Mouse (Mus musculus) CD8-positive naive resting alpha-beta T cell, adult 2 months (primary cell): ENCODE results near the gene Mad2l2.

Source experiments
- DNase-seq, 2 experiments: peaks; one replicate each; pipeline ENCODE4 v3.0.0; 2022; ENCODE audit warnings: low read depth in 2 of 2, low spot score in 2 of 2

Mad2l2 gene

DNA sequence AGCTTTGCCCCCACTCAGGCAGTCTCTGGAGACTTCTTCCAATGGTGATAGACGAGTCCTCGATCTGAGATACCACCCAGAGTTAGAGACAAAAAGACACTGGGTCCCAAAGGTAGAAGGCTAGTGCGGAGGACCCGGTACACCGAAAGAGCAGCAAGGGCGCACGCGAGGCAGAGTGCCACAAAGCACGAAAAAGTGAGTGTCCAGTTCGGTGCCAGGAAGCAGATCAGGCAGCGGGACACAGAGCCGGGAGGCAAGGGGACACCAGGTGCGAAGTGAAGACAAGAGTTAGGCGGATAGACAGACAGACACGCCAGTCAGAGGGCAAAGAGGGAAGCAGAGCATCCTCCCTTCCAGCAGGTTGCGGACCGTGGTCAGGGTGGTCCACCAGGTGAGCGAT, at the start of gene Mad2l2:
Gene Mad2l2, plus strand, starts transcription at position 252 of the 400 bp plus-strand sequence.
- DNase-seq = no peak

DNA sequence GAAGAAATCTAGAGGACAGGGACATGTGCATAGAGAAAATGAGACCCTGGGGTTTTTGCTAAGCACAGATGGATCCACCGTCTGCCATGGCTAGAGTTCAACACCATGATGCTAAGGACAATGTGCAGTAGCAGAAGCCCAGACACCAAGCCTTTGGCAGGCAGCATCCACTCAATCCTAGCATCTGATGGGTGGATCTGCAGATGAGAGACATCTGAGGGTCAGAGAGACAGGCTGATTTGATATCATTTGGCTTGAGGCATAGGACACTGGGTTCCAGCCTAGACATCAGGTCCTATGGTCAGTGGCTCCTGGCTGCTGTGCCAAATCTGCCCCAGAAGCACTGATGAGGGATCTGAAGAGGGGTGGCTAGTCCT, 49.6 kb upstream of the Mad2l2 start:
- no peak for DNase-seq

DNA sequence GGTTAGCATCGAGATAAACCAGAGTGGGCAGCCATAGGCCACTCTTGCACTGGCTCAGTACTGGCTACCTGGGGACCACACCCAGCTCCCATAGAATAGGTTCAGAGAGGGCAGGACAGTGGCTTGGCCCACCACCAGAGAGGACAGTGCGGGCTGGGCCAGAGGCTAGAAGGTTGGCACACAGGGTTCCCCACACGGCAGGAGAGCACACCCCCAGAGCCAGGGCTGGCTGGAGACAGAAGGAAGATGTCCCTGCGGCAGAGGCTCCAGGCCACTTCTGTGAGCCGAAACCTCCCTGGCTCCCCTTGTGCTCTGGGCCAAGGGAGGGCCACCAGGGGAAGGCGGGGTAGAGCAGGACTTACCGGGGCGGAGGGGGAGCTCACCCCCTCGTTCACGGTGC, 49.0 kb upstream of the Mad2l2 start:
- no peak for DNase-seq

DNA sequence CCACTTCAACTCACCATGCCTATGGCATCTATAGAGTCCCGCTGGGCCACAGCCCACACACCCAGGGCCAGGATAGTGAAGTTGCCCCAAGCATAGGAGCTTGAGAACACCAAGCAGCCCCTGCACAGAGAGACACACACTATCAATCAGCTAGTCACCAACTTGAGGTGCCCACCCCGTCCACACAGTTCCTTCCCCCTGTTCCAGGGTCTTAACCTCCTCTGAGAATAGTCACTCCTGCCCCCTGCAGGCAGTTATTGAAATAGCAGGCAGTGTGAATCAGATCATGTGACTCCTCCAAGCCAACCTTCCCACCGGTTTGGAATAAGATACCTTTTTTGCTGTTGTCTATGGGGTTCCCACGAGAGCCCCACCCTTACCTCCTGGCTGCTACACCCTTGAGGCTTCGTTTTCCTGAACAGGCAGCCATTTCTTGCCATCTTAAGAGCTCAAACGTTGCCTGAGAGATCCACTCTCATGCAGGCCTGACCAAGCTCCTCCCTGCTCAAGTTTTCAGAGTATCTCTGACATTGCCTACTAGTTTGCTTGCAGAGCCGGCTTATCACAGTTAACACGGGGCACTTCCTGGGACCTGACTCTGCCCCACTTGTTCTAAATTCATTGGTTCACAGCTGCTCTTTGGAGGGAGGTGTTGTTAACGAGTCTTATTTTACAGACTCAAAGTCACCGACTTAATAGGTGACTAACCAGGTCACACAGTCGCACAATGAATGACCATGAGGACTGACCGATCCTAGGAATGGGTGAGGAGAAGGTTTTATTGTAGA, 47.7 kb upstream of the Mad2l2 start:
- DNase-seq = peak; percentile 29 to 62

DNA sequence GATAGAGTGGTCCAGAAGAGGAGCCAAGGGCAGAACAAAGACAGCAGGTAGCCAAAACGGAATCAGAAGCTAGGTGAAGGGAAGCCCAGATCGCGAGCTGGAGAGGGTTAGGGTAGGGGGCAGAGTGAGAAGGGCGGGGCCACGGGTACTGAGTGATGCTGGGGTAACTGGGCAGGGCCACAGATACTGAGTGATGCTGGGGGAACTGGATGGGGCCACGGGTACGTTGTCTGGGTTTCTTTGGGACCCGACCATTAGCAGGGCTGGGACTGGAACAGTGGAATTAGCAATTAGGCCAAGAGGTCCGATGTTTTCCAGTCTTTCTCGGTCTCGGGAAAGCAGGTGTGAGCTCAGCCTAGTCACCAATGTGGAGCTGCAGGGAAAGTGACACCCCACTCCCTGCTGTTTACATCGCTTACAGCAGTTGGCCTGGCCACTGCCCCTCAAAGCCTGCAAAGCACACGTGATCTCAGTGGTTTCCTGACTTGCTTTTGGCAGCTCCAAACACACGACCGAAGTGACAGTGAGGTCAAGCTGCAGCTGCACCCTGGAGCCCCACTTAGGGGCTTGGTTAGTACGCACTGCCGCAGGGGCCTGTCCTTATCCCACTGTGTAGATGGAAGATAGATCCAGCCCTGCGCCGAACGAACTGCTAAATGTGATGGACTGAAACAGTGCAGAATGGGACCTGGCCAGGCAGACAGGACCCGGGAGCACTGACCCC, 46.8 kb upstream of the Mad2l2 start:
- DNase-seq = no peak

DNA sequence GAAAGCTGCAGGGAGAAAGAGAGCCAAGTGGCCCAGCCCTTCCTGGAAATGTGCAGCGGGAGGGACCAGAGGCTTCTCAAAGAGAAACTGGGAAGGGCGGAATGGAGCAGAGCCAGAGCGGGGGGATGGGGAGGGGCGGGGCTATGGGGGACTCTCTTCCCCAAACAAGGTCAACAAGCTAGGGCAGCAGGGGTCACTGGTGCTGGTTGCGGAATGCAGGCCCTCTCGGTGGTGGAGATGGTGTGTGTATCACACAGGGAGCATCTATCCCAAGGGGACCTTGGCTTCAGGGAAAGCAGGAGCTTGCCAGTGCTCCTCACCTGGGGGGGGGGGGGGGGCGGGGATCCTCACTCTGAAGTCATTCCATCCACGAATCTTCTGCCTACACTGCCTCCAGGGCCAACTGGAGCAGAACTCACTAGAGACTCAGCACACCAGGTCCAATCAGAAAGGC, 45.9 kb upstream of the Mad2l2 start:
- DNase-seq = no peak

DNA sequence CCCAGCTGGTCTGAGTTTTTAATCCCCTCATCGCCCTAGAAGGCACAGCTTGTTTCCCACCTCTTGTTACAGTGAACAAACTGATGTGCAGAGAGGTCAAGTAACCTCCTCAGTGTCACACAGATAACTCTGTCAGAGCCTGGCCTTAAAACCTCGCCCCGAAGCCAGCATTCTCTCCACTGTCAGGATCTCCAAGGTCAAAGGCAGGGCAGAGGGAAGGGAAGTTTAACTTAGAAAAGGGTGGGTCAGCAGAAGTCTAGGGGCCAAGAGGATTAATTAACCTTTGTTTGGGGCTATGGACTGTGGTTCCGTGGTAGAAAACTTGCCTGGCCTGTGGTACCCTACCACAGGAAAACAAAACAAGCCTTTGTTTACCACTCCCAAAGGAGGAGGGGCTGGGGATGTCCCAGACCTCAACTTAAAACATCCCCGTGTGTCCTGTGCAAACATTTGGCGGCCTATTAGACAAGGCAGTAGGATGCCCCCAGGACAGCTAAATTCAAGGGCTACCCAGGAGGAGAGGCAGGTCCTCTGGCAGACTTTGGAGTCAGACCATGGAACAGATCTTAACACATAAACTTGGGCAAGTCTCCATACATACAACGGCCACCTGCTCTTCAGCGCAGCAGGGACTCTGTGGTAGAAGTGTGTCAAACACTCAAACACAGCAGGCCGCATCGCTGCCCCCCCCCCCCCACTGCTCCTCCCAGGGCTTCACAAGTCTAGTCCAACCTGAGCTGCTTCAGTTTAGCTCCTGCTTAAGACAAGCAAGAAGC, 44.9 kb upstream of the Mad2l2 start:
- no peak for DNase-seq

DNA sequence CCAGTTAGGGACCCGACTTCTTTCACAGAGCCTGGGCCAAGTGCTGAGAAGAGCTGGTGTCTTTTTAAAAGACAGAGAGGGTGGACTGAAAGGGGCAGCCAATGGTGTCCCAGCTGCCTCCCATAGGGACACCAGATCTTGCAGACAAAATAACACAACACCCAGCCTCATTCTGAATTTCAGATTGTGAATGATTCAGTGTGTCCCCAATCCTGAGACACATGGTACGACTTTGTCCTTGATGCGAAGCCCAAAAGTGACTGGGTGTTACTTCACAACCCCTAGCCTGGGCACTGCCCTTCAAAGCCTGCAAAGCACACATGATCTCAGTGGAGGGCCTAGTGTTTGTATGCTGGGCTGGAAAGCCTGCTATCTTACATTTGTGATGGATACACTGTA, 44.3 kb upstream of the Mad2l2 start:
- DNase-seq = no peak

DNA sequence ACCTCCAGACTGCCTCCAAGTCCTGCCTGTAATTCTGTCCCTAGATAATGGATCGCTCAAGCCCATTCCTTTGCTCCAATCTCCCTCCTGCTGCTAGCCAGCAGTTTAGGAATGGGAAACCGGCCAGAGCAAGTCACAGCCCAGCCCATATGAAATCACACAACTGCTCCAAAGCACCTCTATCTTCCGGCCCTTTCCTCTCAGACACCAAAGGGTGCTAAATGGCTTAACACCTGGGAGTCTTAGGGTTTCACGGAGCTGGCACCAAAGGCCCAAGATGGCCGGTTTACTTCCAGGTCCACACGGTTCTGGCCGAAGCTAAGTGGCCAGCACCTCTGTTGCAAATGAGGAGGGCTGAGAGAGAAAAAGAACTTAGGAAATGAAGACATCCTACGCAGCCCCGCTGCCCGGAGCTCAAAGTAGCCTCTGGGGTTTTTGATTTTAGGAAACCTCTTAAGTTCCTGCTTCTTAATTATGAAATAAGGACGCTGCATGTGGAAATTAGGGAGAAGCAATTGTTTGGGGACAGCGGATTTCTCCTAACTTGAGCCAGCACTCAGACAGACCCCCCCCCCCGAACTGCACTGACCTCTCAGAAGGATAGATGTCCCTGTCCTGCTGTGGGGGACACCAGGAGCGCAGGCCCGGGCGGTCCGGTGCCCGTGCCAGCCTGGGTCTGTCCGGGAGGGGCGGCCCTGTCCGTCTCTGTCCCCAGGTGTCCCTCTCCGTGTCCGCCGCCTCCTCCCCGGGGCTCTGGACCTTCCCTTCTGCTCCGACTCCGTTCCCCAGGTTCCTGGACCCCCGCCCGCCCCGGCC, 42.9 kb upstream of the Mad2l2 start:
- no peak for DNase-seq

DNA sequence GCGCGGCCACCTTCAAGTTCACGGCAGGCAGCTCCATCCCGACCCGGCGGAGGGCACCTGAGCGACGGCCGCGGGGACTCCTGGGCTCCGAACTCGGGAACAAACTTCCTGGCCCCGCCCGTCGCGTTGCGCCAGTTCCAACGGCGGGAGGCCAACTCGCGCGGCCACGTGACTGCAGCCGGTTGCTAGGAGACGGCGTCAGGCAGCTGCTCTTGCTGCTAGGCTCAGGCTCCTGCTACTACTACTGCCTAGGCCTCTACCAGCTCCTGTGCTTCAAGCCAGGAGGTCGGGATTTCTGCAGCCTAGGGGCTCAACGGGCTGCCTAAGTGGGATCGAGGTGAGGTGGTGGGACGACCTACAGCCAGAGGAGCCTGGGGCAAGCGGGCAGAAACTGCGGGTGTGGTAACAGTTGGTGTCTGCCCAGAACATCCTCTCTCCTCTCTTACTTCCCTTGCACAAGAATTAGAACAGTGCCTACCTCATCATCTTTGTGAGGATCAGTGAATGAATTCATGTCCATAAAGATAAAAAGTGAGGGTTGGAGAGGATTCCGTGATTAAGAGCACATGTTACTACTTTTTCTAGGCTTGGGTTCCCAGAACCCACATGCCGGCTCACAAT, 42.2 kb upstream of the Mad2l2 start, which contains the start of gene Agtrap:
Gene Agtrap, minus strand, starts transcription at position 125 of the 621 bp plus-strand sequence.
- peak; percentile 82 to 85 for DNase-seq

DNA sequence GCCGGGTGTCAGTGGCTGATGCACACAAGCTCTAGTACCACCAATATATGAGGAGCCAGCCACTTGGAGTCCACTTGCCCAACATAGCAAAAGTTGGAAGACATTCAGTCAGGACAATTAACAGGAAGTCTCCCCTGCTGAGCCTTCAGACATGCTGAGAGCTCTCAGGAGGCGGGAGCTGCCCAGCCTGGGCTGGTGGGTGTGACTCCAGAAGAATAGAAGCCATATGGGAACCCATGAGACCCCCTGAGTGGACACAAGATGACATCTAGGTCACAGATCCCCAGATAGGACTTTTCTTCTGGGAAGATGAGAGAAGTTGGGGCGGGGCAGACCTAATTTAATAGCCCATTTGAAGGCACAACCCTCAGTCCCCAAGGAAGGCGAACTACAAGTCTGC, 41.0 kb upstream of the Mad2l2 start:
- DNase-seq = no peak

DNA sequence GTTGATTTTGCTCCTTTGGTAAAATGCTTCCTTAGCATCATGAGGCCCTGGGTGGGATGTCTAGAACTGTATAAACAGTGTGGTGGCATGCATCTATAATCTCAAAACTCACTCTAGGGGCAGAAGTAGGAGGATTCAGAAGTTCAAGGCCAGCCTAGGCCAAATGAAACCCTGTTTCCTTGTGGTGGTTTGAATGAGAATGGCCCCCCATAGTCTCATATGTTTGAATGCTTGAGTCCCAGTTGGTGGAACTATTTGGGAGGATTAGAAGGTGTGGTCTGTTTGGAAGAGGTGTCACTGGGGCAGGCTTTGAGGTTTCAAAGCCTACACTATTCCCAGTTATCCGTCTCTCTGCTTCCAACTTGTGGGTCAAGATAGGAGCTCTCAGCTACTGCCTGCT, 39.0 kb upstream of the Mad2l2 start:
- DNase-seq = no peak

DNA sequence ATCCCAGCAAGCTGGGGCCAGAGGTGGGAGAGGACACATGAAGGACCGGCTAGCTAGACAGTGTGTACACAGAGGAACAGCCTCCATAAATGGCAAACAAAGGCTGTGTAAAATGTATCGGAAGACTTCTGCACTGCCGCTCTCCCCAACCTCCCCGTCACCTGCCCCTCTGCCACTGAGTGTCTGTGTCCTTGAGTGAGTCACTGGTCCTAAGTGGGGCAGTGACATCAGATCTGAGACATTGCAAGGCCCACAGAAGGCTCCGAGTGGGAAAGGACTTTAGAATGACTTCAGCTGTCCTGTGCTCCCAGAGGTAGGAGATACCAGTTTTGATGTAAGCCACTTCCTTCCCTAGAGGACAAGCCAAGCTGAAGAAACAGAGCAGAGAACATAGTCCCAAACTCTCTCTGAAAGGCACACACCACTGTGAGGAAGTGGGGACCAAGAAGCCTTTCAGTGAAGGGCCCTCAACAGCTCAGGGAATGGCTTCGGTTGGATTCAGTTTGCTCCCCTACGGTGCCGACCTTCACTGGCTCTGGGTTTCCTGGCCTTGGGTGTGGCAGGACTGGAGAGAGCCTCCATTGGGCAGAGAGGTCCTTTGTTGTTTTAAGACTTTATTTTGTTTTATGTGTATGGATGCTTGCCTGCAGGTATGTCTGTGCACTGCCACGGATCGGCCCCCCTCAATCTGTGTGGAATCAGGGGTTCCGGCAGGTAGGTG, 37.5 kb upstream of the Mad2l2 start:
- DNase-seq = no peak

DNA sequence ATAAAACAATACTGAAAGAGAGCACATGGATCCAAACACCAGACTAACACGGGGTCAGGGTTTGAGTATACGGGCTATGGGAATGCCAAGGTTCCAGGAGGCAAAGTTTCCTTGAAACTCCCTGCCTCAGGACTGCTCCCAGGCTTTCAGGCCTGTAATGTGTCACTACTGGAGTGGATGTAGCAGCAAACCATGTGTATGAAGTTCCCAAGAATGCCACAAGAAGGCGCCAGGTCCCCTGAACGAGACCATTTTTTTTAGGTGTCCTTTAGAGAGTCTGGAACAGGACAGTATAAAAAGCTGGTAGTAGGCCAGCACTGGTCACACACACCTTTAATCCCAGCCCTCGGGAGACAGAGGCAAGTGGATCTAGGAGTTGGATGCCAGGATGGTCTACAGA, 36.0 kb upstream of the Mad2l2 start:
- no peak for DNase-seq

DNA sequence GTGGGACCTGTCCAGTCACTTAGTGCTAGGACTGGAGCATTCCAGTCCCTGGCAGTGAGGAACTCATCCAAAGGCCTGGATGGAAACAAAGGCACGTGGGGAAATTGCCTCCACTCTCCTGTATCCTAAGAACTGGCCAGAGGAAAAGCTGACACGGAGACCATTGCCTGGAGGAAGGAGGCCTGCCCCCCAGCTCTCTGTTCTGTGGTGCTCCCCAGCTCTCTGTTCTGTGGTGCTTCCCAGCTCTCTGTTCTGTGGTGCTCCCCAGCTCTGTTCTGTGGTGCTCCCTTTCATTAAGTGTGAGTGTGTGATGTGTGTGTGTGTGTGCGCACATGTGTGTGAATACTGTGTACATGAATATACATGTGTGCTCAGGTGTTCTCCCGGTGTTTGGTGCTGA, 35.1 kb upstream of the Mad2l2 start:
- no peak for DNase-seq

DNA sequence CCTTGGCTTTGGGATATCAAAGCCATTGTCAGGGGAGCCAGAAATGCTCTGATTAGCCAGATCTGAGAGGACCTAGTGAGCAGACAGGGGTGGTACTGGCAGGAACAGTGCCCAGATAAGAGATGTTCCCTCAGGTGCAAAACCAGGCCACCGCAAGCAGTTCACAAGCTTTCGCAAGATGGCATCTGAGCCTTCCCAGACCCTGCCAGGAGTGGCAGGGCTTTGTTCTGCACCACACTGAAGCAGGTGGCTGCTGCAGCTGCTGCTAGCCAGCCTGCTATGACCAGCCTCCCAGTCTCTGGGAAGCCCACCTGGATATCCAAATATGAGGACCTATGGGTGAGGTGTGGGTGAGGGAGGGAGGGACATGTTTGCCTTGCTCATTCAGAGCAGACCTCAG, 32.2 kb upstream of the Mad2l2 start:
- DNase-seq = no peak

DNA sequence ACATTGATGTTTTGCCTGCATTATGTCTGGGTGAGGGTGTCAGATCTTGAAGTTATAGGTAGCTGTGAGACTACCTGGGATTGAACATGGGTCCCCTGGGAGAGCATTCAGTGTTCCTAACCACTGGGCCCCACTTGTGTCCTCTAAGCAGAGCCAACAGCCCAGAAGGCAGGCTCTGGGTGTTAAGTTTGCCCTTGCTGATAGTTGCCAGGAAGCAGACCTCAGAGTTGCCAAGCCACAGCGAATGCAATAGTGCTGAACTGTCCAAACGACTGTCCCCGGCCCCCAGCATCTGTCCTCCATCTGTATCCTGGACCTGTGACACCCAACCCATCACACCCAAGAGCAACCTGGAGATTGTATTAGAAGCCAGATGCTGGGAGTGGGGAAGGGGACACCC, 31.5 kb upstream of the Mad2l2 start:
- no peak for DNase-seq

DNA sequence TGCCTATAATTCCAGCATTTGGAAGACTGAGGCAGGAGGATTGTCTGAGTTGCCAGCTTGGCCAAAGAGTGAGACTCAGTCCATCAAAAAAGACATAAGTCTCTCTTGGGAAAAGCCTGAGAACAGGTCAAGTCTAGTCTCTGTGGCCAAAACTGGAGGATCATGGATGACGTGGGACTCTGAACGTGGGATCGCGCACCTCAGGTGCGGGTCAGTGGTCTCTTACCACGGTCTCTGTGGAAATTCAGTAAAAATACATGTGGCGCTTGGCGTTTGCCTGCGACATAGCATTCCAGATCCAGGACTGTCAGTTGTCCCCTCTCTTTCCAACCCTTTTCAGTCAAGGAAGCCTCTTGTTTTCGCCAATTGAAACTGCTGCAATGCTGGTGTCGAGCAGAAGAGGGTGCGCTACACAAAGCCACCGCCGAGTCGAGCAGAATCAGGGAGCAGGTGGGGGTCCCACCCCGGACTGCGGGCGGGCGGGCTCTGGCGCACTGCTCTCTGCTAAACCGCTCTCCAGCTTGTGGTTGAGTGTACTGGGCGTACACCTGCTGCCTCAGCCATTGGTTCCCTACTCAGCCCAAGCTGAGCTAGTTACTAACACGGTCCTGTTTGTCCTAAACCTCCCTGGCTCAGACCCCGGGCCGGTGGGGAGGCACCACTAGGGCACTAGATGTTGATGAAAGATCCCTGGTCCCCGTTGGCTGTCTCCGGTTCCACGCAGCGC, 28.2 kb upstream of the Mad2l2 start:
- peak; percentile 47 to 53 for DNase-seq

DNA sequence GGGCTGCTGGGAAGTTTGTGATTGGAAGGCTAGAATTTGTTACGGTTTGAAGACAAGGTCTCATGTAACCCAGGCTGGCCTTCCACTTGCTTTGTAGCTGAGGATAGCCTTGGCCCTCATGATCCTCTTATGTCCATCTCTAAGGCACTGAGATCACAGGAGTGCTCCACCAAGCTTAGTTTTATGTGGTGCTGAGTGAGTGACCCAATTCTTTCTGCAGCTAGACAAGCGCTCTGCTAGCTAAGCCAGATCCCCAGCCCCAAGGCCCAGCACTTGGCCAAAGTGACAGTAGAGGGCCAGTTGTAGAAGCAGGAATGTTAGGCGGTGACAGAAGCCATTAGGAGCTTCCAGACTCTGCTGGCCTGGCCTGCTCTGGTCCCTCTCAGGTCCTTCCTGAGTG, 26.0 kb upstream of the Mad2l2 start:
- no peak for DNase-seq
